Mouse (Mus musculus) thymus, adult 2 months (tissue): Measurements from ENCODE around the gene Dapp1. TPM values are rescaled to one million over a fixed set of nuclear protein-coding genes. Genes with fewer than 3 reads are reported as not detected.

ENCODE experiments used
- DNase-seq: peaks from one replicate; pipeline ENCODE4 v3.0.0; 2021
- H3K27ac ChIP-seq: fragments of 200-500 bp; 2 replicates; pipeline ENCODE4 v1.5.1; 2012; ENCODE audit warnings: low read length, control low read depth; ENCODE audit not compliant: control insufficient read depth, insufficient read depth
- H3K27me3 ChIP-seq: fragments of 200-500 bp; 2 replicates; pipeline ENCODE4 v1.6.1; 2012; ENCODE audit warnings: mild to moderate bottlenecking, low read length, moderate library complexity, mixed read lengths; ENCODE audit not compliant: control insufficient read depth, insufficient read depth
- H3K36me3 ChIP-seq: fragments of 200-500 bp; 2 replicates; pipeline ENCODE4 v1.6.1; 2012; ENCODE audit warnings: mild to moderate bottlenecking, low read length, moderate library complexity; ENCODE audit not compliant: control insufficient read depth, insufficient read depth
- H3K4me1 ChIP-seq: fragments of 200-500 bp; replicated peaks from 2 replicates; pipeline ENCODE4 v1.6.1; 2012; ENCODE audit warnings: low read length; ENCODE audit not compliant: control insufficient read depth, insufficient read depth
- H3K4me3 ChIP-seq: fragments of 200-500 bp; 2 replicates; pipeline ENCODE4 v1.5.1; 2012; ENCODE audit warnings: mild to moderate bottlenecking, low read length, control low read depth, moderate library complexity; ENCODE audit not compliant: control insufficient read depth, insufficient read depth
- CTCF ChIP-seq: fragments of 200-500 bp; IDR thresholded peaks from 2 replicates; pipeline ENCODE4 v1.5.1; 2012; ENCODE audit warnings: mild to moderate bottlenecking, control low read depth, low read length, moderate library complexity, borderline replicate concordance; ENCODE audit not compliant: control insufficient read depth, poor library complexity, insufficient read depth; ENCODE audit errors: extremely low read depth
- POLR2A ChIP-seq: fragments of 200-500 bp; IDR thresholded peaks from 2 replicates; pipeline ENCODE4 v1.6.1; 2012; ENCODE audit warnings: mild to moderate bottlenecking, low read length, control low read depth, moderate library complexity; ENCODE audit not compliant: control insufficient read depth, poor library complexity, insufficient read depth; ENCODE audit errors: extremely low read depth
- WGBS: fragments of 180-500 bp; shearing (Covaris S2); methylation state at CpG from one replicate; pipeline ENCODE4 v1.1.7; 2018; 5-methylcytosine and 5-hydroxymethylcytosine counted together
- polyA plus RNA-seq: library from polyadenylated mRNA; depleted of rRNA; stranded (reverse); fragments of >200 nt; gene quantifications from 2 replicates; pipeline ENCODE4 v1.2.3, GENCODE M21; 2012

Dapp1 gene
- polyA plus RNA-seq, 1 experiment = 13.9 TPM

GRCm38 (mm10) chr3:137995486-137995885 lies 14.1 kb upstream of the Dapp1 start:
- Histone ChIP-seq H3K36me3 (no peaks in the 10 kb centered on the region), H3K27ac (no peak overlapping the region), H3K4me1 (peaks cover 14% of the 10 kb centered on the region), H3K4me3 (no peak overlapping the region), H3K27me3 (no peaks in the 10 kb centered on the region)
- WGBS = 96% methylated on average over 7 of the region's 7 CpGs
- no peak for DNase-seq
- TF ChIP-seq POLR2A (no peak), CTCF (no peak)

- Histone ChIP-seq H3K27ac (no peak overlapping the region), H3K4me3 (no peak overlapping the region), H3K36me3 (no peaks in the 10 kb centered on the region), H3K27me3 (no peaks in the 10 kb centered on the region), H3K4me1 (peaks cover 8% of the 10 kb centered on the region)
- 95% methylated on average over 2 of the region's 2 CpGs for WGBS
- no peak for DNase-seq
- TF ChIP-seq POLR2A (no peak), CTCF (no peak)
Observed at GRCm38 (mm10) chr3:137994196-137994595, 12.9 kb upstream of the Dapp1 start.

- H3K27ac ChIP-seq = no peak overlapping the region
- WGBS = 29% methylated on average over 5 of the region's 5 CpGs
- TF ChIP-seq CTCF (no peak), POLR2A (no peak)
- no peaks in the 10 kb centered on the region; the same call in 1 of the 2 replicates for H3K4me1 ChIP-seq
- H3K4me3 ChIP-seq = no peak overlapping the region
- DNase-seq = peak; percentile 45
- H3K36me3 ChIP-seq = no peaks in the 10 kb centered on the region
- no peaks in the 10 kb centered on the region for H3K27me3 ChIP-seq
Observed at GRCm38 (mm10) chr3:137992366-137992765, 11.0 kb upstream of the Dapp1 start.

- peak; percentile 91 for DNase-seq
- Histone ChIP-seq H3K36me3 (no peaks in the 10 kb centered on the region), H3K27me3 (no peaks in the 10 kb centered on the region), H3K27ac (no peak overlapping the region), H3K4me1 (no peaks in the 10 kb centered on the region; the same call in 1 of the 2 replicates), H3K4me3 (no peak overlapping the region)
- TF ChIP-seq CTCF (peak; percentile 79; the same call in 1 of the 2 replicates), POLR2A (no peak)
- 8% methylated on average over 11 of the region's 11 CpGs for WGBS
Observed at GRCm38 (mm10) chr3:137991183-137991582, 9.8 kb upstream of the Dapp1 start.

- no peak overlapping the region for H3K4me3 ChIP-seq
Observed at GRCm38 (mm10) chr3:137989405-137989804, 8.1 kb upstream of the Dapp1 start.

GRCm38 (mm10) chr3:137980435-137981381 lies 637 bp downstream of the Dapp1 start:
- no peaks in the 10 kb centered on the region for H3K27me3 ChIP-seq
- peak overlapping the region; percentile 81 for H3K27ac ChIP-seq
- no peak for DNase-seq
- TF ChIP-seq CTCF (no peak), POLR2A (no peak)
- WGBS = 1% methylated on average over 15 of the region's 15 CpGs
- peaks cover 11% of the 10 kb centered on the region for H3K4me1 ChIP-seq
- no peaks in the 10 kb centered on the region; the same call in 1 of the 2 replicates for H3K36me3 ChIP-seq
- H3K4me3 ChIP-seq = peak overlapping the region; percentile 87

More at GRCm38 (mm10) chr3:137989405-137989804, 8.1 kb upstream of the Dapp1 start:
- Histone ChIP-seq H3K4me1 (no peaks in the 10 kb centered on the region; the same call in 1 of the 2 replicates), H3K36me3 (no peaks in the 10 kb centered on the region), H3K27ac (no peak overlapping the region), H3K27me3 (no peaks in the 10 kb centered on the region)
- TF ChIP-seq POLR2A (no peak), CTCF (no peak)
- WGBS = 81% methylated on average over 9 of the region's 9 CpGs
- no peak for DNase-seq

GRCm38 (mm10) chr3:137978233-137978632 lies 3.1 kb downstream of the Dapp1 start:
- WGBS = 51% methylated on average over 5 of the region's 5 CpGs
- DNase-seq = no peak
- Histone ChIP-seq H3K27me3 (no peaks in the 10 kb centered on the region), H3K4me1 (peaks cover 17% of the 10 kb centered on the region), H3K4me3 (no peak overlapping the region), H3K27ac (no peak overlapping the region), H3K36me3 (no peaks in the 10 kb centered on the region; the same call in 1 of the 2 replicates)
- TF ChIP-seq CTCF (no peak), POLR2A (no peak)
